Mouse (Mus musculus) forebrain, embryonic 10.5 days (tissue): ENCODE data around the gene Nhs. TPM values are rescaled to one million over a fixed set of nuclear protein-coding genes. Genes with fewer than 3 reads are reported as not detected.

Experiments
- DNase-seq: peaks from one replicate; pipeline ENCODE4 v3.0.0-alpha.2; 2017; ENCODE audit warnings: low spot score; ENCODE audit errors: extremely low spot score
- H3K27ac ChIP-seq: fragments of 300-500 bp; sonication (generic); 2 replicates; pipeline ENCODE4 v1.5.1; 2016; ENCODE audit warnings: mild to moderate bottlenecking
- H3K27me3 ChIP-seq: fragments of 300-500 bp; sonication (generic); 2 replicates; pipeline ENCODE4 v1.6.1; 2016; ENCODE audit warnings: mild to moderate bottlenecking; ENCODE audit not compliant: poor library complexity, severe bottlenecking
- H3K36me3 ChIP-seq: fragments of 300-500 bp; sonication (generic); replicated peaks from 2 replicates; pipeline ENCODE4 v1.6.1; 2016; ENCODE audit warnings: mild to moderate bottlenecking, moderate library complexity
- H3K4me1 ChIP-seq: fragments of 300-500 bp; sonication (generic); 2 replicates; pipeline ENCODE4 v1.6.1; 2016
- H3K4me3 ChIP-seq: fragments of 300-500 bp; sonication (generic); 2 replicates; pipeline ENCODE4 v1.5.1; 2016; ENCODE audit warnings: mild to moderate bottlenecking, moderate library complexity
- H3K9me3 ChIP-seq: fragments of 300-500 bp; sonication (generic); 2 replicates; pipeline ENCODE4 v1.6.1; 2016; ENCODE audit warnings: mild to moderate bottlenecking, moderate library complexity
- WGBS: fragments of 180-500 bp; shearing (Covaris S2); methylation state at CpG from one replicate; pipeline ENCODE4 v1.1.7; 2016; 5-methylcytosine and 5-hydroxymethylcytosine counted together
- polyA plus RNA-seq: library from polyadenylated mRNA; unstranded; fragments of >200 nt; fragmentation: Nextera tagmentation; extraction: Ambion mirVana; gene quantifications from 2 replicates; pipeline ENCODE4 v1.2.1, GENCODE M21; 2016

The Nhs gene
- polyA plus RNA-seq, 1 experiment from 2014 or later, result 2.8 TPM

DNA sequence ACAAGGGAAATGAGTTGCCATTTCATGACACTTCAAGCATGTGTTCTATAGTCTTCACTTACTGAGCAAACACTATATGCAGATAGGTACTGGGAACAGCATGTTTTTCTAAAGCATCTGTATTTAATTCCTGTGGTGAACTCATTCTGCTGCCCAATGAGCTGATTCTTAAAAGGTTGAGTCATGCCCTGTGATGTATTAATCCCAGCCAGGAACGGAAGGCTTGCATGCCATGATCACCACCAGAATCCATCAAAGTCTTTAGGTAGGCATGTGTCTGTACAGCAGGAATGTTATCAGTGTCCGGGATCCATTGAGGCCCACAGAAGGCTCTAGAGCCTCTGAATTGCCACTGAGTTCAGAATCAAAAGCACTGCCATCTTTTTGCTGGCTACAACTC lies 103.9 kb downstream of the Nhs start:
- Histone ChIP-seq H3K27ac (no peak overlapping the region), H3K36me3 (no peaks in the 10 kb centered on the region), H3K27me3 (peaks cover 100% of the 10 kb centered on the region), H3K9me3 (no peaks in the 10 kb centered on the region), H3K4me3 (no peak overlapping the region), H3K4me1 (no peaks in the 10 kb centered on the region)
- DNase-seq, result no peak
- WGBS, result 74% methylated on average over 2 of the region's 2 CpGs

DNA sequence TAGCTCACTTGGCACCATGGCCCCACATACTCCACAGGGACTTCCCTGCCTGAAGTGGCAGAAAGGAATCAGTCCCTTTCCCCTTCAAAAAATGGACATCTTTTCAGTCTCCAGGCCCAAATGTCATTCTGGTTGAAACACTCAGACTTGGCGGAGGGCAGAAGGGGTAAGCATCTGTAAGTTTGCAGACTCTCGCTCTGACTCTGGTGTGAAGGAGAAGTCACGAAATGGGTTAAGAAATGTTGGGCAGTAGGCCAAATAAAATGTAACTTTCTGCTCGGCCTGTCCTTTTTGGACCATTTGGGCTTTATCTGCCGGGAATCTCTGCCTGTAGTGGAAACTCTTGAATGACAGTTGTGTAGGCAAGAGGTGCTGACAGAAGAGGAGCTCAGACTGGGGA lies 106.0 kb downstream of the Nhs start:
- no peaks in the 10 kb centered on the region for H3K9me3 ChIP-seq
- 89% methylated on average over 5 of the region's 5 CpGs for WGBS
- H3K4me1 ChIP-seq, result 0 out of 2 replicates have a peak, but pooled peaks cover 2% of the 10 kb centered on the region
- H3K4me3 ChIP-seq, result no peak overlapping the region
- H3K36me3 ChIP-seq, result no peaks in the 10 kb centered on the region
- no peak overlapping the region for H3K27ac ChIP-seq
- DNase-seq, result no peak
- peaks cover 100% of the 10 kb centered on the region for H3K27me3 ChIP-seq

DNA sequence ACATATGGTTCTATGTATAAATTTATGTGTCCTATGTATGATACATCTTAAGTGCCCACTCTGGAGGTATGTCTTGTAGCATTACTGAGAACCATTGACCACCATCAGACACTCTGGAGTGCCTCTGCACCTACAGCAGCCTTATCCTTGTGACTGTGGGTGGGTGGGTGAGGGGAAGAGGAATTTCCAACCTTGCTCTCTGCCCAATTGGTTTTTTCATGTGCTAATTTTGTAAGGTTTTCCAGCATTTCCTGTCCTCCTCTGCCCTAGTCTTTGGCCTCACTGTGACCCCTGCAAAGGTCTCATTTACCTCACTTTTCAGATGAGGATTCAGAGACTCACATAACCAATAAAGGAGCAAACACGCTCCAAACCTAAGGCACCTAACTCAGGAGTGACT lies 107.0 kb downstream of the Nhs start:
- no peak overlapping the region for H3K27ac ChIP-seq
- WGBS, result 77% methylated on average over 1 of the region's 1 CpGs
- no peaks in the 10 kb centered on the region for H3K36me3 ChIP-seq
- H3K4me3 ChIP-seq, result no peak overlapping the region
- 0 out of 2 replicates have a peak, but pooled peaks cover 2% of the 10 kb centered on the region for H3K4me1 ChIP-seq
- peaks cover 100% of the 10 kb centered on the region for H3K27me3 ChIP-seq
- no peak for DNase-seq
- H3K9me3 ChIP-seq, result no peaks in the 10 kb centered on the region

DNA sequence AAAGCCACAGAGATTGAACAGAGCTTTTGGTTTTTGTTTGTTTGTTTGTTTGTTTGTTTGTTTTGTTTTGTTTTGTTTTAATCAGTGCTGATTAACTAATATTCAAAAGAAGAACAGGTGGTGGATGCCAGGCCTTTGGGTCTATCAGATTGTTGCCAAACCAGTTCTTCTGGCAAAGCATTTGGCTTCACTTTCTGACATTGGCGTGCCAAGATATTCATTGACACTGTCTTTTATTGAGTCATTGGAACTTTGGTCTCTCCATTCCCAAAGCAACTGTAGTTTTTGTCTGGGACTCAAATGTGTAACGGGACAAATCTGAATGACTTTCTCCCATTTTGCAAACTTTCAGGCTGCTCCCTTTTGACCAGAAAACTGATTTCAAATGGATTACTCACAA lies 109.9 kb downstream of the Nhs start:
- no peaks in the 10 kb centered on the region for H3K9me3 ChIP-seq
- no peak for DNase-seq
- no peak overlapping the region for H3K4me3 ChIP-seq
- 88% methylated on average over 2 of the region's 2 CpGs for WGBS
- H3K4me1 ChIP-seq, result 0 out of 2 replicates have a peak, but pooled peaks cover 2% of the 10 kb centered on the region
- H3K36me3 ChIP-seq, result no peaks in the 10 kb centered on the region
- peaks cover 100% of the 10 kb centered on the region for H3K27me3 ChIP-seq
- H3K27ac ChIP-seq, result no peak overlapping the region

DNA sequence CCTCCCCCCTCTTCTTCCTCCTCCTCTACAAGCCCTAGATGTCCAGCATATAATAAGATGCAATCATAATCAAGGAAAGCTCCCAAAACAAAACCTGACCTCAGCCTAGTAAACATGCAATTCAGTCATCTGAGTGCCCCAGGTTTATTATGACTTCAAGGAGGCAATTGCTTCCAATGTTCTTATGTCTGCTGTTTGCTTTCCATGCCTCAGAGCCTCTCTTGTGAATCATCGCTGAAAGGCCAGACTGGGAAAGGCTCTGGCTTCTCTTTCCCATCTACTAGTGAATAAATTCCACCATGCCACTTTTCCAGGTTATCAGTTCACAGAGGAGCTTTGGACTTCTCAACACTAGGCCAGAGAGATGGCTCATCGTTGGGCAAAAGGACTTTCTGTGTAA lies 114.0 kb downstream of the Nhs start:
- peaks cover 96% of the 10 kb centered on the region for H3K27me3 ChIP-seq
- H3K36me3 ChIP-seq, result no peaks in the 10 kb centered on the region
- DNase-seq, result no peak
- WGBS, result 97% methylated on average over 2 of the region's 2 CpGs
- no peaks in the 10 kb centered on the region for H3K9me3 ChIP-seq
- H3K27ac ChIP-seq, result no peak overlapping the region
- no peak overlapping the region for H3K4me3 ChIP-seq
- 0 out of 2 replicates have a peak, but pooled peaks cover 2% of the 10 kb centered on the region for H3K4me1 ChIP-seq

DNA sequence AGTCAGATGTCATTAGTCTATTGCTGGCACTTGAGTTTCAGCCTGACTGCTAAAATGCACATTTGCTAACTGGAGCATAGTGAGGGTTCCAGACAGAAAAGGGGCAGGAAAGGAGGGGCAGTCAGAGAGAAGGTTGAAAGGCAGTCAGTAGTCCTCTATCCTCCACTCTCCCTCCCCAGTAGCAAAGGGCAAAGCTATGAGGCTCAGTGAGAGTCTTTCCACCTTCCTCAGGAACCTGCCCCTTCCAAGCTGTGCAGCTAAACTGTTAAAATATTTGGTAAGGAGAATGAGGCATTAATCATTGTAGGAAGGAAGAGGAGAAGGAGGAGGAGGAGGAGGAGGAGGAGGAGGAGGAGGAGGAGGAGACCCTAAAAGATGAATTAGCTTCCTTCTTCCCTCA lies 115.4 kb downstream of the Nhs start:
- peaks cover 94% of the 10 kb centered on the region for H3K27me3 ChIP-seq
- H3K27ac ChIP-seq, result no peak overlapping the region
- H3K36me3 ChIP-seq, result no peaks in the 10 kb centered on the region
- no peak overlapping the region for H3K4me3 ChIP-seq
- H3K9me3 ChIP-seq, result no peaks in the 10 kb centered on the region
- DNase-seq, result no peak
- 0 out of 2 replicates have a peak, but pooled peaks cover under 1% of the 10 kb centered on the region for H3K4me1 ChIP-seq

DNA sequence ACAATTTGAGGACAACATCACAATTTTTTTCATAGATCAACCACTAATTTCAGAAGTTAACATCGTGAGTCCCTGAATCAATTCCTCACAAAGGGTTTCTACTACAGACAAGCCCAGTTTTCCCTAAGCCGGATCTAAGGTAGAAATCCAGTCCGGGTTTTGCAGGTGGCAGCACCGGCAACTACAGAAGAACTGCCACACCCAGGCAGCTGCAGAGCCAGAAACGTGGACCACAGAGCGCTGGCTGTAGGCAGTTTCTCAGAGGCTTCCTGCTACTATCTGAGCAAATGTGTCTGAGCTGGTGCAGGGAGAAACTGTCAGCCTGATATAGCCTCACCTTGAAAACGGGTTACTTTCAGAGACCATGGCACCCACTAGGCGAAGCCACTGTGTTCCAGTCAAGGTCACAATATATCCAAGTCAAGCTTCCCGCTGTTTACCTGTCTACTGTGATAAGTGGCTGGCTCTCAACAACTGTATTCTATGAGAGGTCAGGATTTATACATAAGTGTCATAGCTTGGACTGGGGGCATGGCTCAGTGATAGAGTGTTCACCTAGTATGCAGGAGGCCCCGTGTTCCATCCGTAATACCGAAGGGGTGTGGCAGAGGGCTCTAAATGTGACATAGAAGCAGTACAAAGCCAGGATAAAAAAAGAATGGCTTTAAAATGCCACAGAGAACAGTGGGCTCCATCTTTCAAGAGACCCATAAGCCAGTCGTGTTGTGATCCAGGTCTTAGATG lies 134.1 kb downstream of the Nhs start:
- Histone ChIP-seq H3K4me1 (peaks cover 7% of the 10 kb centered on the region), H3K27ac (no peak overlapping the region), H3K9me3 (no peaks in the 10 kb centered on the region), H3K4me3 (no peak overlapping the region), H3K36me3 (no peaks in the 10 kb centered on the region), H3K27me3 (peaks cover 98% of the 10 kb centered on the region)
- 38% methylated on average over 13 of the region's 13 CpGs for whole genome bisulfite sequencing
- DNase-seq, result peak; percentile 27

DNA sequence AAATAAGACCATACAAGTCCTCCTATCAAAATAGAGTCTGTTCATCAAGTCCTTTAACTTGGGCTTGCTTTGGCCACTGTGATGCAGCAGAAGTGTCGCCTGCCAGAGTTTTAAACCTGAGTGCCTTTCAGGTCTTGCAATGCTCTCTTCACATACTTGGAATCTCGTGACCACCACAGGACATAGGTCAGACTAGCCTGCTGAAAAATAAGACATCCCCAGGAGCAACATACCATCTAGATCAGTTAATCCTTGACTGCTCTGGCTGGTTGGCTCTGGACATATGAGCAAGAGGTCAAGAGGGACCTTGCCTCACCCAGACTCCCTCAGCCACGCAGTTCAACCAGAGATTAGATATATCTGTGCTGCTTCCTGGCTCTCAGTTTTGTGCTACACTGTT lies 137.8 kb downstream of the Nhs start:
- Histone ChIP-seq H3K9me3 (no peaks in the 10 kb centered on the region), H3K27ac (no peak overlapping the region), H3K4me1 (peaks cover 16% of the 10 kb centered on the region), H3K4me3 (no peak overlapping the region), H3K27me3 (peaks cover 98% of the 10 kb centered on the region), H3K36me3 (no peaks in the 10 kb centered on the region)
- DNase-seq, result no peak
- whole genome bisulfite sequencing, result 81% methylated on average over 3 of the region's 3 CpGs

DNA sequence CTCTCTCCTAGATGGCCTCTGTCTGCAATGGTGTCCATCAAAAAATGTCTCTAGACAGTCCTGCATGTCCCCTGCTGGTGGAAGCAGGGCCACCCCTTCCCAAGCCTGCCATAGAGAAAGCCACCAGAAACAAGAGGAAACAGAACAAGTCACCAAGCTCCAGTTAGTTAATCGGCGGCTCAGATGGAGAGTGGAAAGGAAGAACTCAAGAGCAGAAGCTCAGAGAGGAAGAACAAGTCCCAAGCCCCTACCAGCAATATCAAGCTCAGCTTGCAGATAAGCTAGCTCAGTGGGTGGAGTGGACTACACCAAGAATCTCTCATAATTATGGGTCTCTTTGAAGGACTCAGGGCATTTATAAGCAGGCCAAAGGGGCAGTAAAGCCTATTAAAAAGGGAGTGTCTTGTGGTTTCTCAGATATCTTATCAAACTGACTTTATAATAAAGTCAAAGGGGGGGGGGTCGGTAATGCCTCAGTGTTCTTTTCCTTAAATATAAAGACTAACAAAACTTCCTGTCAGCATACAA lies 139.4 kb downstream of the Nhs start:
- peaks cover 12% of the 10 kb centered on the region; the same call in 1 of the 2 replicates for H3K4me1 ChIP-seq
- H3K27me3 ChIP-seq, result peaks cover 98% of the 10 kb centered on the region
- no peak for DNase-seq
- H3K4me3 ChIP-seq, result no peak overlapping the region
- 82% methylated on average over 3 of the region's 3 CpGs for WGBS
- H3K36me3 ChIP-seq, result no peaks in the 10 kb centered on the region
- H3K9me3 ChIP-seq, result no peaks in the 10 kb centered on the region
- H3K27ac ChIP-seq, result no peak overlapping the region

DNA sequence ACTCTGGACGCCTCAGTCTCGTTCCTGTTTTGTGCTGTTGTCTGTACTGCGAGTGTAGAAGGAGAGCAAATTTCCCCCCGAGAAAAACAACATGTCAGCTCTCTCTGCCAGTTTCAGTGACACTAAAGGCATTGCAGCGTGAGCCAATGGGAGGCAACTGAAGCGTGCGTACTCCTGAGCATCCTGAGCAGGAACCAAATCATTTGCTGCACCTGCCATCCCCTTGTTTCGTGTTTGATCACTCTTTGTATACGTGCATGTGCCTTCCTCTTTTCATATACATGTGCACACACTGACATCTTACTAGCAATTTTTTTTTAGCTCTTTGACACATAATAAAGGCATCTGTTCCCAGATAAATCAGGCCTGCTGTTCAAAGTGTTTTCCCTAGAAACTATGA lies 142.1 kb downstream of the Nhs start:
- H3K4me1 ChIP-seq, result peaks cover 12% of the 10 kb centered on the region; the same call in 1 of the 2 replicates
- no peaks in the 10 kb centered on the region for H3K9me3 ChIP-seq
- 71% methylated on average over 9 of the region's 9 CpGs for WGBS
- no peak overlapping the region for H3K4me3 ChIP-seq
- no peak overlapping the region for H3K27ac ChIP-seq
- no peak for DNase-seq
- H3K27me3 ChIP-seq, result peaks cover 100% of the 10 kb centered on the region
- no peaks in the 10 kb centered on the region for H3K36me3 ChIP-seq

DNA sequence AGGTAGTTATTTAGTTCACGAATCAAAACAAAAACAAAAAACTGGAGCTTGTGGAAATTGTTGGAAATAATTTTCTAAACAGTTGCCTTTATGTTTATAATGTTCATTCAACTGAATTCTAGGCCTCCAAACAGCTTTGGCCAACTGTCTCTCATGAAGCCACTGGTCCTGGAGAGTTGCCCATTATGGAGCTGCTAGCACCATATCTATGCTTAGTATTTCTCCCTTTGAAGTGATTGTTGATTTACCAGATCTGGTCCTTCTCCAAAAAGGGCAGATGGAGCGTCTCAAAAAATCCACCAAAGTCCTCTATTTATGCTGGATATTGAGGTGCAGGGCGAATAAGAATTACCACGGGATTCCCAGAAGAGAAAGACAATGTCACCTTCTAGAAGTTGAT lies 147.0 kb downstream of the Nhs start:
- 92% methylated on average over 4 of the region's 4 CpGs for WGBS
- Histone ChIP-seq H3K4me1 (peaks cover 29% of the 10 kb centered on the region), H3K4me3 (no peak overlapping the region), H3K27me3 (peaks cover 100% of the 10 kb centered on the region), H3K9me3 (no peaks in the 10 kb centered on the region), H3K27ac (no peak overlapping the region), H3K36me3 (no peaks in the 10 kb centered on the region)
- no peak for DNase-seq

DNA sequence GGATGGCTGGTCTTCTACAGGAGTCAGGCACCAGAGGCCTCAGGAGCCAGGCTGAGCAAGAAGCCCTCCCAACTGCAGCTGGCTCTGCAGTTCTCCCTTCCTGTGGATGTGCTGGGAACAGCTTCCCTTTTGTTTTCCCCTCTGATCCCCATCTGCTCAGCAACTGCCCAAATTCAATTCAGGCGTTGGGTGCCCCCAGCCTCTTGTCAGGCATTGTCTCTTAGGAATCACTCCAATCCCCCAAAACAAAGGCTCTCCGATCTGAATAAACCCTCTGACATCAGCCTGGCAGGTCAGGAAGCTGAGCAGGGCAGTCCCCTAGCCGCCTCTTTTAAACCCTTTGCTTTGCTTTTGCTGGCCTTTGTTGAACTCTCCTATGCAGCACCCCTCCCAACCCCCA lies 149.7 kb downstream of the Nhs start:
- Histone ChIP-seq H3K36me3 (no peaks in the 10 kb centered on the region), H3K4me1 (peaks cover 24% of the 10 kb centered on the region), H3K4me3 (no peak overlapping the region), H3K27me3 (peaks cover 100% of the 10 kb centered on the region), H3K27ac (peak overlapping the region; percentile 78), H3K9me3 (no peaks in the 10 kb centered on the region)
- WGBS, result 29% methylated on average over 3 of the region's 3 CpGs
- peak; percentile 41 for DNase-seq

DNA sequence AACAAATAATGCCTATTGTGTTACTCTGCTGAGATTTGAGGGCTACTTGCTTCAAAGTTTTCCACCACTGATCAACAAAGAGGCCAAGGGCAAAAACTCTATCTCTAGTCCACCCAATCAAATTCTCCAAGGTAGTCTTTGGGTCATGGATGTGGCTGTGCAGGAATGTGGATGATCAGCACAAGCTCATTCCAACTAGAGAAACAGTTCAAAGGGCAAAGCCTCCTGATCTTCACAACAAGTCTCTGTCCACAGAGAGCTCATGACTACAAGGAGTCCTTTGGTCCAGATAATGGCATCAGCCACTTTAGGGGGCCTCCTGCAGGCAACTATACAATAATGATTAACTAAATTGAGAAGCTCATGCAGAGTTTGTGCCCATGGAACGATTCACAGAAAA lies 155.7 kb downstream of the Nhs start:
- 35% methylated on average over 1 of the region's 1 CpGs for WGBS
- no peak overlapping the region for H3K4me3 ChIP-seq
- no peaks in the 10 kb centered on the region for H3K9me3 ChIP-seq
- no peaks in the 10 kb centered on the region for H3K36me3 ChIP-seq
- peaks cover 100% of the 10 kb centered on the region for H3K27me3 ChIP-seq
- H3K4me1 ChIP-seq, result peaks cover 10% of the 10 kb centered on the region; the same call in 1 of the 2 replicates
- DNase-seq, result no peak
- H3K27ac ChIP-seq, result no peak overlapping the region
